Mouse (Mus musculus) liver, embryonic 14.5 days (tissue): Measurements from ENCODE around the gene Borcs6.

Experiments
- CTCF ChIP-seq: IDR thresholded peaks from 2 replicates; pipeline ENCODE4 v1.5.1; 2016; ENCODE audit warnings: antibody characterized with exemption, low read depth, control low read depth
- EP300 ChIP-seq: IDR thresholded peaks from 2 replicates; pipeline ENCODE4 v1.6.1; 2016; ENCODE audit warnings: antibody characterized with exemption, low read depth

DNA sequence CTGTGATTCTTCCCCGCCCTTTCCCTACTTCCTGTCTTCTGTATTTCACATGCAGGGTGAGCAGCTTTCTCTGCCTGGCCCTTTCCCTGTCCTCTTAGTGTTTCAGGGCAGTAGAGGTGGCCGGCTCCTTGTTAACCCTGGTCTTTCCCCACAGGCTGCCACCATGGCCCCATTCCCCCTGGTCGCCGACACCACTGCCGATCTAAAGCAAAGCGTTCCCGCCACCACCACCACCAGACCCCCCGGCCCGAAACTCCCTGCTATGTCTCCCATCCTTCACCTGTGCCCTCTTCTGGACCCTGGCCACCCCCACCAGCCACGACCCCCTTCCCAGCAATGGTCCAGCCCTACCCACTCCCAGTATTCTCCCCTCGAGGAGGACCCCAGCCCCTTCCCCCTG is 46.8 kb downstream of the Borcs6 start:
- no peak for TF ChIP-seq CTCF
- no peak for TF ChIP-seq EP300
